Mouse (Mus musculus) kidney, adult 8-10 months (tissue): ENCODE measurements around the gene Vmn1r33.
"Not testable (repeated sequence)": the region's sequence is repeated elsewhere in the genome, so short reads cannot be mapped to it uniquely, and the experiment has no call there.

ENCODE experiments used
- DNase-seq, 2 experiments: peaks; one replicate each; pipeline ENCODE4 v3.0.0; 2022

Gene Vmn1r33

GRCm38 (mm10) chr6:66618182-66618581 is at the start of gene Vmn1r33:
Gene Vmn1r33, minus strand, starts transcription at chr6:66618282.
- DNase-seq, result not testable (repeated sequence)

- DNase-seq, result no peak
These were observed 25.7 kb upstream of the Vmn1r33 start, which contains the start of gene Vmn1r34 for GRCm38 (mm10) chr6:66643779-66644178. Gene Vmn1r34, minus strand, starts transcription at chr6:66643879.

- no peak for DNase-seq
These were observed 22.3 kb downstream of the Vmn1r33 start for GRCm38 (mm10) chr6:66595804-66596203.
